Mouse (Mus musculus) right cerebral cortex, adult 2 months (tissue): ENCODE results near the gene Tgfb3.

ENCODE experiments used
- DNase-seq, 2 experiments: peaks; one replicate each; pipeline ENCODE4 v3.0.0; 2021 to 2022; ENCODE audit warnings: low spot score in 2 of 2

Gene Tgfb3

DNA sequence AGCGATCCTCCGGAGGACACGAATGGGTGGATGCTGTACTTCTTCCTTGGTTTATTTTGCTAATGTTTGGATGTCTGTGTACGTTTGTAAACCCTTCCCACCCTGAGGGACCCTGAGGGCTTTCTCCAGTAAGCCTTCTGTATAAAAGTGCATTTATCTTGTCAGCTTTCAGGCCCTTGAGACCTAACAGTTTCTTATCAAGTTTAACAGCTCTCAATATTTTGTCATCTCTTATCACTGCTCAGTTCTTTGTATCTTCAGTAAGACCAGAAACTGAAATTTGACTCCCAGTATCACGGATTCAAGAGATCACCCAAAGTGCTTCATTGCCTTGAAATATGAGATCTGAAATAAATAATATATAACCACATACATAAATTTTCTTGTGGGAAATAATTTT, 47.9 kb downstream of the Tgfb3 start:
- no peak for DNase-seq

DNA sequence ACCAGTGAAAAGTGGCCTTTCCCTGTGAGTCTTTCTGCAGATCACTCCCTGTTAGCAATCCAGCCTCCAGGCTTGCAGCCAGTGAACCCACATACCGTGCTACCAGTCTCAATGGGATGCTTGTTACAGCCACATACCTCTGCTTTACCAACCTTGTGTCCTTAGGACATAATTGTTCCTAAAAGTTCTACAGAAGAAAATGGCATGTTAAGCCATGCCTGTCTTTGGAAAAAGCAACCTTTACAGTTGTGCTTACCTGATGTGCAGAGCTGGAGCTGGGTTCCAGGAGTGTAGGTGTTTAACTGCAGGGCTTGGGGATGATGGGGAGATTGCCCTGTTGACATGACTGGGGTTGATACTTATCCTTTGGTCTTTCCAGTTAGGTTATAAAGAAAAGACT, 51.1 kb downstream of the Tgfb3 start:
- no peak for DNase-seq

DNA sequence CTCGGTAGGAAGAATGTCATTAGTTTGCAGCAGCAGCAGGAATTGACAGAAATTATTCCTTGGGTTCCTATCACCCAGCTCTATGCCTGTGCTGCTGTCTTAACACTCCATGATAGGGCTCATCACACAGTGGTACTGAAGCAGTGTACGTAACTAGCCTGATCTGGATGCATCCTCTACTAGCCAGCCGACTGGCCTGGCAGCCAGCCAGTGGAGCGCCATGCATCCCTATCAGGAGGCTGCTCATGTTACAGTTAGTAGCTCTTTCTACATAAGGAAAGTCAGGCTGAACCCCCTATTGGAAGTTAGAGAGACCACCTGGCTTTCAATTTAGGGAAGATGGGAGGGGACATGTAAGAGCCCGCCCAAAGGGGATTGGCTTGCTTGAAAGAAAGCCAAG, 51.8 kb downstream of the Tgfb3 start:
- no peak for DNase-seq

DNA sequence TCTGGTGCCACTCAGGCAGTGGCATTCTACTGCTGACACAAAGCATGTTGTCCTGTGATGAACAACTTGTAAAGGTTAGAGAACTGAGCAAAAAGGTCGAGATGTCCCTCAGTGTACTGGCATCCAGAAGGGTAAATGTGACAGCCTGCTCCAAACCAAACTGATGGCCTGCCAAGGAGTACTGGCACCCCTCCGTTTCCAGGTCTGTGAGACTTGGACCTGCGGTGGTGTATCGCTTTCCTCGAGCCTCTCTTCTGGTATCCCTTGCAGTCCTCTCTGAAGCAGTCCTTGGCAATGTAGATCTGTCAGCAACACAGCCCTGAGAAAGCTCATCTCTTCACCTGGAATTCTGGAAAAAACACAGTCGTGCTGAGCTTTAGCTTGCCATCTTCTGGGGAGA, 53.4 kb downstream of the Tgfb3 start:
- DNase-seq, result no peak

DNA sequence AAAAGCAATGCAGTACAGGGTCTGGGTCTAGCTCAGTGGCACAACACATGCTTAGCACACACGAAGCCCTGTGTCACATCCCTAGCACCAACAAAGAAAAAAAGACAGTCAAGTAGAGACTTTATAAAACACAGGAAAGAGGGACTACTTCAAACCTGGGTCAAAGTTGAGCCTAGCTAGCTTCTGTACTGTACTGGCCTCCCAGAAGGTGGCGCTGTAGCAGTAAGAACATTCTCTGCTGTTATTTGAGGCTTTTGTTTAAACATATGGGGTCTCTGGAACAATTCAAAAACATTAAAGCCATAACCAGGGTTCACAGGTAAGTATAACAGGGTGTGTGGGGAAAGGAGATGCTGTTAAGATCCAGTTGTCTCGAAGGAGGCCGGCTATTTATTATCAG, 54.4 kb downstream of the Tgfb3 start:
- peak in 1 of 2 experiments; percentile 21 for DNase-seq

DNA sequence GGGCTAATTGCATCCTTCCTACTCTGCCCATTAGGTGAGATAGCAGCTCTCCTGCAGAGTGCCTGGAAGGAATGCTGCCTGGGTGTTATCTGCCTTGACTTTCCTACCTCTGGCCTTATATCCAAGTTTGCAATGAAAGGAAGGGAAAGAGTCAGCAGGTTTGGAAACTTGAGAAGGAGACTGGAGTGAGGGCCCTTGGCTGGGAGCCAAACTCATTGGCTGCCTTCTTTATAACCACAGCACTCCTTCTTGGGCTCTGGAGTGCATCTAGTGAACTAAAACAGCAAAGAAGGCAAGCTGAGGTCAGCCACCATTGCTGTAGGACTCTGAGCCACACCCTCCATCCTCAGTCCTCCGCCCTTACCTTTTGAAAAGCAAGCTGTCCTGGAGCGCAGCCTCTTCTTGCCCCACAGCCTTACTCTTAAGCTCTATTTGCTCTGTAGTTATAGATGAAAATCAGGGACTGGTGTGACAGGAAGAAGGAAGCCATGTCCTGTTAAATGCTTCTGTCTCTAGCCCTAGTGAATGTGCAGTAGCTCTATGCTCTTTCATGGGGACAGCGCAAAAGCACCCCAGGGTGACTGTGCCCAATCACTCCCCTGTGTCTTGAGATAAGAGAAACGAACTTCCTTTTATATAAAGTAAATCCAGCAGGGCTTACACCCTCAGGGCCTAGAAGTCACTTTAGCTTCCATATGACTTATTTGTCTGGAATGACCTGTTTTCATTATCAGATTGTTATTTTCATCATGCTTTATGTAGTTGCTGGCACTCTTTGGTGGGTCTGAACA, 55.6 kb downstream of the Tgfb3 start:
- DNase-seq, result no peak

DNA sequence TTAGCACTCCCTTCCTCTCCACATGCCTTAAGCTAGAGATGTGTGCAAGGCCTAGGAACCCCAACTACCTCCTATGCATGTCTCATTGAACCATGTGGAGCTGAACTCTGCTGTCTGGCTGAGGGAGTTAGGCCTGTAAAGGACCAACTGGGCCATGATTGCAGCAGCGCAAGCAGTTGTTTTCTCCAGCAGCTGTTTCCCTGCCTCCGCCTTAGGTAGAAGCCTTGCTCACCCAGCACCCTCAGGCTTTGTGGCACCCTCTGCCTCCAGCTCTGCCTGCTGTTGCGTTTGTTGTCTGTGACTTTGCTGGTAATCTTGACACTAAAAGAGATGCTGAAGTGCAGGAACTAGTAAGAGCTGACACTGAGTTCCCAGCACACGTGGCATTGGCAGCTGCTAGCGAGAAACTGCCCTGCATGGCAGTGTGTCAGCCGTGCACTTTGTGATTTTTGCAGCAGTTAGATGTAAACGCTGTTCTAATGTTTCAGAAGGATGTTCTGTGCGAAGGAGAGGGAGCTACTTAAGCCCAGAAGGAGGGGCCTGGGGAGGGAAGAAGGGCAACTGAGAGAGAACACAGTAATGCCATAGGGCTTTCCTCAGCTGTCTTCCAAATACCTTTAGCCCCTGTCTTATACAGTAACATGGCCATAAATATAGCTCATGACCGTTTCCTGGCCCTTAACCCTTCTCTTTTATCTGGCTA, 56.4 kb downstream of the Tgfb3 start:
- DNase-seq, result no peak

DNA sequence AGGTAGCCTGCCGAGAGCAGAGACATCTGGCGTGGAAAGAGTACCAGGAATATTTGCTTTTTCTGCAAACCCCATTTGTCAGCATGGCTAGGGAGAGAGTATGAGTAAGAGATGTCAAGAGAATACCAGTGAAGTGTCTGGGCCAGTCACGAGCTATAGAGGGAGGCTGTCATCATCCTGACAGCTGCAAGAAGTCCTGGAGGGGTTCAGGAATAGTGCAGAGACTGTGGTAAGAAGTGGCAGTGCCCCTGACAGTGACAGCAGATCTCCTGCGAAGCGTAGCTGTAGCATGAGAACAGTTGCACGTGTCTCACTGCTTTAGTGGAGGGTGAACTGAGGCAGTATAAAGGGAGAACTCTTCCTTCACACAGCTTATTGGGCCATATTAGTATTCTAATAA, 57.3 kb downstream of the Tgfb3 start:
- DNase-seq, result no peak

DNA sequence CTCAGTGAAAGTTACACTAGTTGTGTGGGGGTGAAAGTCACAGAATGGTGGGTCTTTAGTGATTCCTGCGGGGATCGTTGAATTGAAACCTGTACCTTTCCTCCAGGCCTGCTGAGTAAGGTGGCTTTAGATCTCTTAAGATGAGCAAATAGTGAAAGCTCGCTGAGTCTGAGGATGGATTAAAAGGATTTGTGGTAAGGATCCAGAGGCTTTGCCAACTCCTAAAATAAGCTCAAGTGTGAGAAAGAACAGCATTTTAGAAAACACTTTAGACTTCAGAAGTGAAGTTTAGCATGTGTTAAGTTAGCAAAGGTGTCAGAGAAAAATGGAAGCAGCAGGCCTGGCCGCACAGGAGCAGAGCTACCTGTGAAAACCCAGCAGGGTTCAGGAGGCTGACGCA, 61.5 kb downstream of the Tgfb3 start:
- DNase-seq, result no peak

DNA sequence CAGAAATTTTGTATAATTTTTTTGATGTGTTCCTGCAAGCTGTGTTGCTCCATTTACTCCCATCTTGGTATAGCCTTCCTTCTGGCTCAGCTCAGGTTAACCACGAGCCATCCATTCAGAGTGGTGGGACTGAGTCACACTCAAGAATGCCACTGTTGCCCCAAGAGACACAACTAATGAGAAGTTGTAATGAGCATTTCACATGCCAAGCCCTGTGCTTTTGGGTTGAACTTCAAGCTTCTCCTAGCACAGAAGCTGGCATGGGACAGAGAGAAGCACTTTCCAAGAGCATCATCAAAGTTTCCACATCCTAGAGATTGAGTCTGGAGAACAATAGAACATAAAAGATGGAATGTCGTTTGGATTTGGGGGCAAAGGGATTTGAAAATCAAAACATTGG, 63.7 kb downstream of the Tgfb3 start:
- no peak for DNase-seq

DNA sequence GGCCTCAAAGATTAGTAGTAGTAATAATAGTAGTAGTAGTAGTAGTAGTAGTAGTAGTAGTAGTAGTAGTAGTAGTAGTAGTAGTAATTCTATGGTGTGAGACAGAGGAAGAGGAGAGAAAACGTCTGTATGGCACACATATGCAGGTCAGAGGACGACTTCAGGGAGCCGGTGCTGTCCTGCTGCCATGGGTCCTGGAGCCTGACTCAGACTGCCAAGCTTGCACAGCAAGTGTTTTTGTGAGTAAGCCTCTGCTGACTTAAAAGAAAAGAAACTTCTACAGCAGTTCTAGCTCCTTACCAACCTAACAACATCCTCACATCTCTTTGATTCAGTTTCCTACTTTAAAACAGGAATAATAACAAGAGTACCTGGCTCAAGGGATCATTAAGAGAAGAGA, 64.2 kb downstream of the Tgfb3 start:
- DNase-seq, result no peak

DNA sequence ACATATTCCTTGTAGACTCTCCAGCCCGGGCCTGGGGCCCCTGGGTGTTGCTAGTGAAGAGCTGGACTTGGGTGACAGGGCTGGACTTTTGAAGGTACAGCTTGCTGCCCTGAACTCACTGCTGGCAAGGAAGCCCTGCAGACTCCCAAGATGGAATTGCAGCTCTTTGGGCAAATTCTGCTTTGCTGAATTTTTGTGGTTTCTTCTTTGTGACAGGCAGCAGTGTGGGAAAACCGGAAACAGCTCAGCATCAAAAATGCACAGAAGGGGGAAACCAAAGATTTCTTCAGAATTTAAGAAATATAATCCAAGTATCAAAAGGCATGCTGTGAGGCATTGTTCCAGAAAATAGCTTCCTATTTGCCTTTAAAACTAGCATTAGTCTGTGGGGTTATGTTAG, 64.7 kb downstream of the Tgfb3 start:
- DNase-seq, result no peak

DNA sequence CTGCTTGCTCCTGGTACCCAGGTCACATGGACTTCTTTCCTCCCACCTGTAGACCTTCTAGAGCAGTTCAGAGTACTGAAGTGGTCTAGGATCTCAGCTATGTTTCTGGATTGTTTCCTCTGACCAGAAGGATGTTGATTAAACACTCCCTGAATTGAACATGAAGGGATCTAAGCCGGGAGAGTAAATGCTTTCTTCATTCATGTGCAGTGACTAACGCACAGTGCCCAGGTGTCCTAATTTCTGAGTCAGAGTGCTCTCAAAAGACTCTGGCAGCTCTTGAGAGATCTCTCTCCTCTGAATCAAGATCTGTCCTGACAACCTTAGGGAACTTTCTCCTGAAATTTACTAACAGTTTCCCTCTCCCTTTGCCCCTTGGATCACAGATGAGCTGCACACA, 66.6 kb downstream of the Tgfb3 start:
- no peak for DNase-seq

DNA sequence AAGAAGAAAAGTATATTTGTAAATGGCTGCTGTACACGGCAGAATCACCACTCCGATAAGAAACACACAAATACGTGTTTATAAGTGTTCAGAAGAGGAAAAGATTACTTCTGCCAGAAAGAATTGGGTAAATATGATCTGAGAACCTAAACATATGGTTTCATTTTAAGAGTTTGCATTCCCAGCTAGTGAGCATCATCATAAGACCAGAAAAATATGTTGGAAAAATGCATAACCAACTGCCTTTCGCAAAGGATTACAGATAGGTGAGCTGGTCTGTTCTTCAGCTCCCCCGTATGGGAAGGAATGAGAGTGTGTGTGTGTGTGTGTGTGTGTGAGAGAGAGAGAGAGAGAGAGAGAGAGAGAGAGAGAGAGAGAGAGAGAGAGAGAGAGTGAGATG, 68.2 kb downstream of the Tgfb3 start:
- no peak for DNase-seq

DNA sequence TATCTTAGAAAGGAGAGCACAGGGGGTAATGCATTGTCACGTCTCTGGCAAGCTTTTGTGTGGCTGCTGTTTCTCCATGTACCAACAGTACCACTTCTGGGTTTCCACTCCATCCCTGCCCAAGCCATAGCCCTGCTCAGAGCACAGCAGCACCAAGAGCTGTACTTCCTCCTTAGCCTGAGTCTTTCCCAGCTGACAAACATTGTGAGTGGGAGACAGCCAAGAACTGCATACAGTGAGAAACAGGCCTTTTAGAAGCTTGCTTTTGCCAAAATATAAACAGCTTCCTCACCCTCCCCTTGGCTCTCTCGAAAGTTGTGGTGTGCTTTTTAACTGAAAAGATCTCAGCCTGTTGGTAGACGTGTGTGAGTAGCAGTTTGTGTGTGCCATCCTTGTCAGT, 71.5 kb downstream of the Tgfb3 start:
- DNase-seq, result peak in 1 of 2 experiments; percentile 23
